Mouse (Mus musculus) embryonic fibroblast, embryonic 13.5 days (primary cell): ENCODE data around the gene Bsn. TPM values are rescaled to one million over a fixed set of nuclear protein-coding genes. Genes with fewer than 3 reads are reported as not detected.

ENCODE experiments used
- H3K27ac ChIP-seq: 2 replicates; pipeline ENCODE4 v1.5.1; 2012; ENCODE audit warnings: low read length, control low read depth, inconsistent platforms; ENCODE audit not compliant: insufficient read depth
- H3K4me1 ChIP-seq: 2 replicates; pipeline ENCODE4 v1.6.1; 2011; ENCODE audit warnings: low read length; ENCODE audit not compliant: control insufficient read depth, insufficient read depth
- H3K4me3 ChIP-seq: 2 replicates; pipeline ENCODE4 v1.5.1; 2011; ENCODE audit warnings: mild to moderate bottlenecking, control low read depth, low read length; ENCODE audit not compliant: insufficient read depth
- CTCF ChIP-seq: IDR thresholded peaks from 2 replicates; pipeline ENCODE4 v1.5.1; 2011; ENCODE audit warnings: mild to moderate bottlenecking, control low read depth, low read length, moderate library complexity, borderline replicate concordance; ENCODE audit not compliant: insufficient read depth
- POLR2A ChIP-seq: IDR thresholded peaks from 2 replicates; pipeline ENCODE4 v1.6.1; 2011; ENCODE audit warnings: low read depth, mild to moderate bottlenecking, control low read depth, low read length, moderate library complexity
- polyA plus RNA-seq: library from polyadenylated mRNA; stranded (reverse); fragments of >200 nt; gene quantifications from 2 replicates; pipeline ENCODE4 v1.2.4, GENCODE M21; 2011; ENCODE audit warnings: low read depth; ENCODE audit not compliant: missing spikeins, insufficient read length

Gene Bsn
- polyA plus RNA-seq, 1 experiment: 0.25 TPM

DNA sequence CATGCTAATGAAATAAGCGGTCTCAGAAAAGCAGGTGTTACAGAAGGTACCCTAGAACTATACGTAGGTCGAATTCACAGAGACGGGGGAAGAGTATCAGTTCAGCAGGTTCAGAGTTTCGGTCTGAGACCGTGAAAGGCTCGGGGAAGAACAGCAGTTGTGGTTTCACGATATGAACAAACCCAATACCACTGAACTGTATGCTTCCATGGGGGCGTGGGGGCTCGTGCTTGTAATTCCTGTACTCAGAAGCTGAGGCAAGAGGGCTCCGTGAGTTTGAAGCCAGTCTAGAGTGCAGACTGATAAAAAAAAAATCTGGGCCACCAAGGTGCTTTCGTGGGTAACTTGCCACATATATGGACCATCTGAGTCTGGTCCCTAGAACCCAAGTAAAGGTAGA, 35.4 kb downstream of the Bsn start:
- no peak for TF ChIP-seq POLR2A
- TF ChIP-seq CTCF: no peak
- Histone ChIP-seq H3K4me1 (peaks cover 9% of the 10 kb centered on the region), H3K27ac (no peak overlapping the region), H3K4me3 (no peak overlapping the region)

DNA sequence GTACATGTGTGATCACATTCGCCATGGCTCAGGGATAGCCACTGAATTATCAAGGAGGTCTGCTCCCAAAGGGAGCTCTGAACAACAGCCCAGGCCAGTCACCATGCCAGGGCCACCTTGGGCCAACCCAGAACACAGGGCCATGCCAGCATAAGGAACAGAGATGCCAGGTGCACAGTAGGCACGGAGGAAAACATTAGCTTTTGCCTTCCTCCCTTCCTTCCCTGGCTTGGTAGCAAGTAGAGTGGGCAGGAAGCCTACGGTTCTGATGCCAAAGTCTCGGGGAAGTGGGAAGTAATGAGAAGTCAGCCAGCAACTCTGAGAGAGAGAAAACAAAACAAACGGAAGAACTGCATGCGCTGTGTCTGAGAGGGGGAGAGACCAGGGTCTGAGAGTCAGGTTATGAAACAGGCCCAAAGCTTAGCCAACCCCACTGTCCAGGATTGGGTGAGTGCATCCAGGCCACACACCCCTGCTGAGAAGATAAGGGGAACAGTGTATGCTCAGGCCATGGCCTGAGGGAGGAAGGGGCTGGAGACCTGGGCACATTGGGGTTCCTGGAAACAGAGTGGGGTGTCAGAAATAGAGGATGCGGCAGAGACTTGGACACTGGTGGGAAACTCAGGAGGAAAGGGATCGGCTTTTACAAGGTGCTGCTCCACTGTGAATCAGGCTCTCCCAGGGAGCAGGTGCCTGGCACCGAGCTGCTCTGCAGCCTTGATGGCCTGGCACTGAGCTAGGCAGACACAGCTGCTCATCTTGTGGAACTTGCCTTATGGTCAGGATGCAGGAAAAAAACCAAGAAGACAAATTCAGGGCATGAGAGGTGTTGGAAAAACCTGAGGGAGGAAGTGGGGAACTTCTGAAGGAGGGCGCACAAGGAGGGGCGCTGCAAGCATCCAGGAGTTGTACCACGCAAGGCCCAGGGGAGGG, 36.4 kb downstream of the Bsn start:
- TF ChIP-seq CTCF (no peak), POLR2A (no peak)
- Histone ChIP-seq H3K4me3 (no peak overlapping the region), H3K27ac (no peak overlapping the region), H3K4me1 (peaks cover 9% of the 10 kb centered on the region)

DNA sequence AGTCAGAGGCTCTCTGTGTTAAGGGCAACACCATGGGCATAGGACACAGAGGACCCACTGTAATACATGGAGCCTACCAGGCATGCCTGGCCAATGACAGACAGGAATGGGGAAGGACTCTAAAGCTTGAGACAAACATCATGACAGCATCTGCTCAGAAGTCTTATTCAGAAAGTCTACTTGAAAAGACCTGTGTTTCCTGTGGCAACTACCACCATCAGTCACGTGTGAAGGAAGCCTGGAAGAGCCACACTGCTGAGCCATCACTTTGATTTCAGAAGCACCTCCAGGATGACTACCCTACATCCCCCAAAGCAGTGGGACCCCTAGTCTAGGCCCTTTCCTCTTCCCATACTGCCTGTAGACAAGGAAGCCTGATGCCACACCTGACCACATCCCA, 39.7 kb downstream of the Bsn start:
- no peak overlapping the region for H3K27ac ChIP-seq
- no peak overlapping the region for H3K4me3 ChIP-seq
- no peak for TF ChIP-seq POLR2A
- TF ChIP-seq CTCF: no peak
- H3K4me1 ChIP-seq: no peaks in the 10 kb centered on the region

DNA sequence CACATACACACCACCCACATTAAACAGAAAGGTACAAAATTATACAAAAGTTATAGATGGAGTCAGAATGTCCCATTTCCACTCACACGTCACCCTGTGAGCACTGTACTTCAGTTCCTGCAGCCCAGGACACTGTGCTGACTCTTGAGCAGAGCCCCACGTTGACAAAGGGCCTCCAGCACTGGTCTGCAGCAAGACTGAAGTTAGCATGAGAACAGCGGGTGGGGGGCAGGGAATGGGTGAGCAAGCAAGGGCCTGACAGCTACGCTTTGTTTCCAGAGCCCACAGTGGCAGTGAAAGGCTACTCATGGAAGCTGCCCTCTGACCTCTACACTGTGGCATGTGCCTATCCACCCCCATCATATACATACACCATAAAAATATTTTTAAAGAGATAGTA, 40.4 kb downstream of the Bsn start:
- TF ChIP-seq POLR2A: no peak
- no peak for TF ChIP-seq CTCF
- H3K27ac ChIP-seq: no peak overlapping the region
- H3K4me3 ChIP-seq: no peak overlapping the region
- peaks cover 2% of the 10 kb centered on the region; the same call in 1 of the 2 replicates for H3K4me1 ChIP-seq

DNA sequence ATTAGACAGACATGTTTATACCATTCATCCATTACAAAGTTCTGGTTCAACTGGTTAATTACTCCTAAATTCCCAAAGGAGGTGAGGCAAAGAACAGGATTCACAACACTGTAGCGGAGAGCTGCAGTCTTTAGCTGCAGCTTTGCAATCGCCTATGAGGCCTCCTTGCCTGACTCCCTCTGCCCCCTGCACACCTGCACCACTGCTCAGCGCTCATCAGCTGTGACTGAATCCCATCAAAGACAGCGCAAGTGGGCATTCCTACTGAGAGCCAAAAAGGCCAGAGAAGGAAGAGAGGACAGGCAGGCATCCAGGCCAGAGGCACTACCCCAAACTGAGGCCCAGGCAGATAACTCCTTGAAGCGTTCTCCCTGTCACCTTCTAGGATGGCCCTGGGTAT, 42.6 kb downstream of the Bsn start:
- Histone ChIP-seq H3K4me1 (peaks cover 4% of the 10 kb centered on the region; the same call in 1 of the 2 replicates), H3K27ac (no peak overlapping the region), H3K4me3 (no peak overlapping the region)
- TF ChIP-seq CTCF (no peak), POLR2A (no peak)

DNA sequence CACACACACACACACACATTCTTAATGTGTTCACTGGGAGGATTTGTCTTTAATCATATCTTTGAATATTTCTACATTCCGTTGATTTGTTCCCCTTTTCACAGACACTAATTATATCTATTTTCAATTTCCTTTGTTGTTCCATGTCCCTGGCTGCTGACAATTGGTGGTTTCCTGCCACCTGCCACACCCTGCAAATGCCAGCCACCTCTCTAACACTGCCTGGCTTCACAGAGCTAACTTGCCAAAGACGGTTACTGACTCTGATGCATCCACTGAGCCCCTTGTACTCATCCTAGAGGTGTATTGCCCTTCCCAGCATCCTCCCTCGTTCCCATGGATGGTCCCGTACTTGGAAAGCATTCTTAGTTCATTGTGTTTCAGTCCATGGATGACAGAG, 43.7 kb downstream of the Bsn start:
- no peak for TF ChIP-seq CTCF
- TF ChIP-seq POLR2A: no peak
- H3K27ac ChIP-seq: no peak overlapping the region
- H3K4me3 ChIP-seq: no peak overlapping the region
- peaks cover 4% of the 10 kb centered on the region; the same call in 1 of the 2 replicates for H3K4me1 ChIP-seq

DNA sequence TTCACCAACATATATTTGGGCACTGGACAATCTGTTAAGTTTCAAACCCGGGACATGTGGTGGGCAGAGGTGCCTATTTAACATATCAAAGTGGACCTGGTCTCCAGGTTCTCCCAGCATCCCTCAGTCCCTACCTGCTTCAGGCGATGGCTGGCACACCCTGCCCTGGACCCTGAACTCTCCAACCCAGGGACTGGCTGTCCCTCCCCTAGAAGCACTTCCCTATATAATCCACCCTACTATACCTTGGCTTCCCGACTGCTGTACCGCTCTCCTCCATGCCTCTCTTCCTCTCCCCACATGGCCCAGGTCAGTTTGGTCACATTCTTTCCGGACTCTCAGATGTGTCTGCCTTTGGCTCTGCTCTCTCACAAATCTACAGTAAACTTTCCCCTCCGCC, 44.4 kb downstream of the Bsn start:
- Histone ChIP-seq H3K27ac (no peak overlapping the region), H3K4me1 (peaks cover 4% of the 10 kb centered on the region; the same call in 1 of the 2 replicates), H3K4me3 (no peak overlapping the region)
- no peak for TF ChIP-seq POLR2A
- TF ChIP-seq CTCF: no peak

DNA sequence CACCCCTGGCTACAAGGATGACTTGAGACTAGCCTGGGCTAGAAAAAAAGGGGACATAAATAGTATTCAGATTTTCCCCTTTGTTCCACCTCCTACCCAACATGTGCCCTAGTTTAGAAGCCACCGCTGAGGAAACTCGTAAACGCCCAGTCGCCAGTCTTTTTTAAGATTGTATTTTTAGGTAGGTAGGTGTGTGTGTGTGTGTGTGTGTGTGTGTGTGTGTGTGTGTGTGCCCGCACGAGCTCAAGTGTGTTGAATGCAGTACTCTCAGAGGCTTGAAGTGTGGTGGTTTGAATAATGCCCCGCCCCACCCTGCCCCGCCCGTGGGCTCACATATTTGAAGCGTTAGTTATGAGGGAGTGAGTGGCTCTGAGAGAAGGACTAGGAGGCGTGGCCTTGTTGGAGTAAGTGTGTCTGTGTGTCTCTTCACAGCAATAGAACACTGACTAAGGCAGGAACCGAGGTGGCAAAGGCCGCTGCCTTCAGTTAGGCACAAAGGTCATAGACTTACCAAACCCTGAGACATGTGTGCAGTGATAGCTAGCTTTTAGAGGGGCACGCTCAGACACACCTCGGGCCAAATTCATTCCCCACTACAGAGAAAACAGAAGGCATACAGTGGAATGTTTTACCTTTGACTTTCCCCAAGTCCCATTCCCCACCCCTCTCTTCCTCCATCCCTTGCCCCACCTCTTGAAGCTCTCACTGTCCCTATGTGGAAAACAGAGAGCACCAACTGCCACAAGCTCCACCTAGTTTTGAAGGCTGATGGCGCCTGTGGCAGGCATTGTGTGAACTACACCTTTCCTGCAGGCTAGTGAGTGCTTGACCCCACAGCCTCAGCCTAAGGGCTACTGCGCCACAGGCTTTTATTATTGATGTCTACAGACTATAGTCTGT, 45.6 kb downstream of the Bsn start:
- Histone ChIP-seq H3K27ac (no peak overlapping the region), H3K4me3 (no peak overlapping the region), H3K4me1 (peaks cover 4% of the 10 kb centered on the region; the same call in 1 of the 2 replicates)
- TF ChIP-seq POLR2A: no peak

DNA sequence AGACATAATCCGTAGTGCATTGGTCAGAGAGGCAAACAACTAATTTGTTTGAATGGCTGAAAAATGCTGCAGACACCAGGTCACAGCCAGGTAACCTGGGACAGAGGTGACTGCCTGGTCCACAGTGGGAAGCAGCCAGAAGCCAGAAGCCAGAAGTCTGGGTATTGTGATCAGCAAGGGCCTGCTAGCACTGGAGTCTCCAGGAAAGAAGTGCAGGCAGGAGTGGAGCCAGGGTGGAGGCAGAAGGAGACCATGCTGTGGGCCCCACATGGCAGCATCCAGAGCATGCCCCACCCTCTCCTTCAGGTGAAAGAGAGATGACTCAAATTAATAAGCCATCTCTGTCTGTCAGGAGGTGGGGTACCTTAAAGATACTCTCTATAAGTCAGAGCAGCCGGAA, 46.7 kb downstream of the Bsn start:
- Histone ChIP-seq H3K27ac (no peak overlapping the region), H3K4me3 (no peak overlapping the region), H3K4me1 (peaks cover 4% of the 10 kb centered on the region; the same call in 1 of the 2 replicates)
- TF ChIP-seq POLR2A: no peak
- no peak for TF ChIP-seq CTCF

DNA sequence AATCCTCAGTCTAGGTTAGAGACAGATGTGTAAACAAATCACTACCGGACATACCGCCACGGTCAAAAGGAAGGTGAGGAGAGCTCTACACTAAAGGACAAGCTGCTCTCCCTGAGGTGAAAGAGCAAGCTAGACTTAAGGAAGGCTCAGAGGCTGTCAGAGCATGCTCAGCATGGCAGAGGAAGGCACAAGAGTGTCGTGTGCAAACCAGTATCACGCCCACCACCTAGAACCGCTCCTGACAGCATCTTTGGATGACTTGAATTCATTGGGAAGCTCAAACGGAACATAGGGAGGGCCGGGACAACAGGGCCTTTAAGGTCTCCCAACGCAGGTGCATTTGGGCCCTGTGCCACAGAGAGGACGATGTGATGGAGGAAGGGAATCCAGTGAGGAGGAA, 48.8 kb downstream of the Bsn start:
- Histone ChIP-seq H3K27ac (no peak overlapping the region), H3K4me3 (no peak overlapping the region), H3K4me1 (peaks cover 9% of the 10 kb centered on the region)
- no peak for TF ChIP-seq POLR2A
- TF ChIP-seq CTCF: no peak
